Mouse (Mus musculus) cortical plate, adult 2 months (tissue): ENCODE data around the gene Gm5244.

Experiments
- CTCF ChIP-seq: fragments of 200-500 bp; IDR thresholded peaks from 2 replicates; pipeline ENCODE4 v1.5.1; 2011; ENCODE audit warnings: mild to moderate bottlenecking, control low read depth, low read length; ENCODE audit not compliant: insufficient read depth; ENCODE audit errors: extremely low read depth
- POLR2A ChIP-seq: fragments of 200-500 bp; IDR thresholded peaks from 2 replicates; pipeline ENCODE4 v1.6.1; 2011; ENCODE audit warnings: mild to moderate bottlenecking, low read length, control low read depth; ENCODE audit not compliant: insufficient read depth; ENCODE audit errors: extremely low read depth

DNA sequence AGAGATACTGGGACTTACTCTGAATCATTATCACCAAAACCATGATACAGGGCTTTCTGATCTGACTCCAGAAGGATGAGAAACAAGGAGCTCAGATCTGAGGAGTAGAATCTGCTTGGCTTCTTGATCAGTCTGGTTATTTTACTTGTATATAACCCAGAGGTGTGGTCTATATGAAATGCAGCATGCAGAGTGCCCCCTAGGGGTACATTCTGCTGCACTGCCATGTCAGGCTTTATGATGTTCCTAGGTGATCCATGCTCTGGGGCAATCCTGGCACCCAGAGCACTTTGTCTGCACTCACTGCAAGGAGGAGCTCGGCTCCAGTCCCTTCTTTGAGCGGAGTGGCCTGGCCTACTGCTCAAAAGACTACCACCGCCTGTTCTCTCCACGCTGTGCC is 21.9 kb upstream of the Gm5244 start:
- TF ChIP-seq CTCF = no peak
- TF ChIP-seq POLR2A = no peak
